Mouse (Mus musculus) CH12.LX (cell line): ENCODE measurements around the gene Gm43552.

Experiments
- CTCF ChIP-seq, 2 experiments: IDR thresholded peaks in 1 of 2; conservative IDR thresholded peaks in 1 of 2; 2 replicates each; pipeline ENCODE4 v1.5.1; 2011 to 2012; ENCODE audit warnings: low read depth in 2 of 2, low read length in 2 of 2, improper control_type of control experiment in 1 of 2, inconsistent platforms in 1 of 2, mild to moderate bottlenecking in 1 of 2, moderate library complexity in 1 of 2
- ZKSCAN1 ChIP-seq: IDR thresholded peaks from 2 replicates; pipeline ENCODE4 v1.6.1; 2012; ENCODE audit warnings: low read depth, inconsistent platforms, low read length, improper control_type of control experiment, borderline replicate concordance

DNA sequence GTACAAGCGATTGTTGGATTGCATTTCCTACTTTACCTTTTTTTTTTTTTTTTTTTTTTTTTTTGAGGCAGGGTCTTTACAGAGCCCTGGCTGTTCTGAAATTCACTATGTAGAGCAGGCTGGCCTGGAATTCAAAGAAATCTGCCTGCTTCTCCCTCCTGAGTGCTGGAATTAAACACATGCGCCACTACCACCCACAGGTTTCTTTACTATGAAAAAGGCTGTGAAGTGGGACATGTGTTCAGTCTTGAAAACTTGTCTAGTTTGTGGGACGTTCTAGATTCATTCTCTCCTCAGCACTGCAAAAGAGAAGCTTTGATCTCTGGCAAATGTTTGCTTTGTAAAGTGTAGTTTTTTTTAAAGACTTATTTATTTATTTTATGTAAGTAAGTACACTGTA is 49.3 kb upstream of the Gm43552 start:
- TF ChIP-seq CTCF (conservative IDR thresholded peaks at IDR 0.05 in 1 of 2, IDR thresholded peaks at IDR 0.05 in 1 of 2; ENCODE audit: low read depth in 2 of 2, low read length in 2 of 2) (no peak), ZKSCAN1 (no peak)
